Mouse (Mus musculus): ENCODE measurements at regions not wholly inside any gene's neighbourhood (a gene's known extent, or its start where the extent isn't known, plus 50 kb on each side); places are given as distances from the start of the nearest gene placed in this dataset.

- H3K27ac ChIP-seq (ENCODE audit: control insufficient read depth, insufficient read depth, low read length), result no peak overlapping the region
- TF ChIP-seq POLR2A (IDR thresholded peaks at IDR 0.05; ENCODE audit: control insufficient read depth, extremely low read depth, insufficient read depth, low read length, poor library complexity) (no peak), CTCF (IDR thresholded peaks at IDR 0.05; ENCODE audit: borderline replicate concordance, control insufficient read depth, extremely low read depth, insufficient read depth, low read length, poor library complexity) (no peak)
- no peaks in the 10 kb centered on the region for H3K36me3 ChIP-seq (ENCODE audit: control insufficient read depth, insufficient read depth, low read length)
- no peaks in the 10 kb centered on the region for H3K27me3 ChIP-seq (ENCODE audit: control insufficient read depth, insufficient read depth, low read length)
- no peak for DNase-seq
- H3K4me3 ChIP-seq (ENCODE audit: control insufficient read depth, insufficient read depth, low read length), result no peak overlapping the region
- no peaks in the 10 kb centered on the region for H3K4me1 ChIP-seq (replicated peaks; ENCODE audit: control insufficient read depth, insufficient read depth, low read length)
- 98% methylated on average over 3 of the region's 3 CpGs for WGBS
Measured at GRCm38 (mm10) chr11:18421076-18421475, 467.4 kb upstream of the Etaa1 start.

- TF ChIP-seq POLR2A (IDR thresholded peaks at IDR 0.05; ENCODE audit: control insufficient read depth, extremely low read depth, insufficient read depth, low read length, poor library complexity), result no peak
- no peak for TF ChIP-seq CTCF (IDR thresholded peaks at IDR 0.05; ENCODE audit: borderline replicate concordance, control insufficient read depth, extremely low read depth, insufficient read depth, low read length, poor library complexity)
- no peak overlapping the region for H3K27ac ChIP-seq (ENCODE audit: control insufficient read depth, insufficient read depth, low read length)
- 90% methylated on average over 1 of the region's 1 CpGs for WGBS
- no peak overlapping the region for H3K4me3 ChIP-seq (ENCODE audit: control insufficient read depth, insufficient read depth, low read length)
- no peak for DNase-seq
- H3K4me1 ChIP-seq (replicated peaks; ENCODE audit: control insufficient read depth, insufficient read depth, low read length), result no peaks in the 10 kb centered on the region
- no peaks in the 10 kb centered on the region for H3K36me3 ChIP-seq (ENCODE audit: control insufficient read depth, insufficient read depth, low read length)
- no peaks in the 10 kb centered on the region for H3K27me3 ChIP-seq (ENCODE audit: control insufficient read depth, insufficient read depth, low read length)
Measured at GRCm38 (mm10) chr11:18413769-18414168, 460.1 kb upstream of the Etaa1 start.

- TF ChIP-seq CTCF (IDR thresholded peaks at IDR 0.05; ENCODE audit: borderline replicate concordance, control insufficient read depth, extremely low read depth, insufficient read depth, low read length, poor library complexity) (no peak), POLR2A (IDR thresholded peaks at IDR 0.05; ENCODE audit: control insufficient read depth, extremely low read depth, insufficient read depth, low read length, poor library complexity) (no peak)
- no peak overlapping the region for H3K4me3 ChIP-seq (ENCODE audit: control insufficient read depth, insufficient read depth, low read length)
- 86% methylated on average over 8 of the region's 8 CpGs for WGBS
- H3K4me1 ChIP-seq (replicated peaks; ENCODE audit: control insufficient read depth, insufficient read depth, low read length), result no peaks in the 10 kb centered on the region
- H3K27me3 ChIP-seq (ENCODE audit: control insufficient read depth, insufficient read depth, low read length), result no peaks in the 10 kb centered on the region
- DNase-seq, result no peak
- H3K27ac ChIP-seq (ENCODE audit: control insufficient read depth, insufficient read depth, low read length), result no peak overlapping the region
- H3K36me3 ChIP-seq (ENCODE audit: control insufficient read depth, insufficient read depth, low read length), result no peaks in the 10 kb centered on the region
Measured at GRCm38 (mm10) chr11:18408071-18408752, 454.5 kb upstream of the Etaa1 start.

GRCm38 (mm10) chr11:18399561-18399960 is 445.9 kb upstream of the Etaa1 start:
- no peak for DNase-seq
- H3K36me3 ChIP-seq (ENCODE audit: control insufficient read depth, insufficient read depth, low read length), result no peaks in the 10 kb centered on the region
- H3K4me1 ChIP-seq (replicated peaks; ENCODE audit: control insufficient read depth, insufficient read depth, low read length), result no peaks in the 10 kb centered on the region
- no peak for TF ChIP-seq CTCF (IDR thresholded peaks at IDR 0.05; ENCODE audit: borderline replicate concordance, control insufficient read depth, extremely low read depth, insufficient read depth, low read length, poor library complexity)
- no peak for TF ChIP-seq POLR2A (IDR thresholded peaks at IDR 0.05; ENCODE audit: control insufficient read depth, extremely low read depth, insufficient read depth, low read length, poor library complexity)
- H3K4me3 ChIP-seq (ENCODE audit: control insufficient read depth, insufficient read depth, low read length), result no peak overlapping the region
- no peak overlapping the region for H3K27ac ChIP-seq (ENCODE audit: control insufficient read depth, insufficient read depth, low read length)
- WGBS, result 80% methylated on average over 4 of the region's 4 CpGs
- H3K27me3 ChIP-seq (ENCODE audit: control insufficient read depth, insufficient read depth, low read length), result no peaks in the 10 kb centered on the region

GRCm38 (mm10) chr11:18396397-18396796 is 442.7 kb upstream of the Etaa1 start:
- no peaks in the 10 kb centered on the region for H3K36me3 ChIP-seq (ENCODE audit: control insufficient read depth, insufficient read depth, low read length)
- no peak for DNase-seq
- H3K27ac ChIP-seq (ENCODE audit: control insufficient read depth, insufficient read depth, low read length), result no peak overlapping the region
- H3K4me1 ChIP-seq (replicated peaks; ENCODE audit: control insufficient read depth, insufficient read depth, low read length), result no peaks in the 10 kb centered on the region
- WGBS, result 85% methylated on average over 6 of the region's 6 CpGs
- H3K27me3 ChIP-seq (ENCODE audit: control insufficient read depth, insufficient read depth, low read length), result no peaks in the 10 kb centered on the region
- TF ChIP-seq POLR2A (IDR thresholded peaks at IDR 0.05; ENCODE audit: control insufficient read depth, extremely low read depth, insufficient read depth, low read length, poor library complexity) (no peak), CTCF (IDR thresholded peaks at IDR 0.05; ENCODE audit: borderline replicate concordance, control insufficient read depth, extremely low read depth, insufficient read depth, low read length, poor library complexity) (no peak)
- H3K4me3 ChIP-seq (ENCODE audit: control insufficient read depth, insufficient read depth, low read length), result no peak overlapping the region

- Histone ChIP-seq H3K27me3 (ENCODE audit: control insufficient read depth, insufficient read depth, low read length) (no peaks in the 10 kb centered on the region), H3K4me3 (ENCODE audit: control insufficient read depth, insufficient read depth, low read length) (no peak overlapping the region), H3K4me1 (replicated peaks; ENCODE audit: control insufficient read depth, insufficient read depth, low read length) (no peaks in the 10 kb centered on the region), H3K36me3 (ENCODE audit: control insufficient read depth, insufficient read depth, low read length) (no peaks in the 10 kb centered on the region), H3K27ac (ENCODE audit: control insufficient read depth, insufficient read depth, low read length) (no peak overlapping the region)
- 86% methylated on average over 4 of the region's 4 CpGs for WGBS
- no peak for DNase-seq
- TF ChIP-seq POLR2A (IDR thresholded peaks at IDR 0.05; ENCODE audit: control insufficient read depth, extremely low read depth, insufficient read depth, low read length, poor library complexity), result no peak
- TF ChIP-seq CTCF (IDR thresholded peaks at IDR 0.05; ENCODE audit: borderline replicate concordance, control insufficient read depth, extremely low read depth, insufficient read depth, low read length, poor library complexity), result no peak
Measured at GRCm38 (mm10) chr11:18395631-18396030, 442.0 kb upstream of the Etaa1 start.
